10 mouse cellular contexts compared by ENCODE assay signal in genomic region chr16:93071726-93072125, GRCm38 (mm10).
DNase-seq lines count a peak whose midpoint lies in the region; ATAC-seq and TF ChIP-seq lines count a peak whose summit lies in the region.
"Had no signal": no experiment of that assay in that cellular context is flagged by ENCODE, and none has a peak within 500 bp of the region (broad histone marks: within the 10 kb centered on the region; RNA-seq: fewer than 3 reads in every experiment).

No protein-coding gene starts in this region.

- WGBS in lung, embryonic 15.5 days = 24% methylated on average over 6 of the region's 6 CpGs
- WGBS in lung, adult 2 months = 32% methylated on average over 6 of the region's 6 CpGs
- WGBS in embryonic facial prominence, embryonic 14.5 days = 36% methylated on average over 6 of the region's 6 CpGs
- WGBS in intestine, embryonic 16.5 days = 35% methylated on average over 6 of the region's 6 CpGs
- 29% methylated on average over 6 of the region's 6 CpGs for WGBS in stomach, embryonic 16.5 days

- H3K4me2 ChIP-seq in lung, embryonic 15.5 days = no peak overlapping the region
- no peak overlapping the region for H3K4me2 ChIP-seq in embryonic facial prominence, embryonic 14.5 days (ENCODE audit: low read depth, low read length)
- no peak overlapping the region for H3K4me2 ChIP-seq in intestine, embryonic 16.5 days (ENCODE audit: low read depth, low read length)
- peak overlapping the region; percentile 12; the same call in 1 of the 2 replicates for H3K4me2 ChIP-seq in stomach, embryonic 16.5 days (ENCODE audit: low read depth, low read length)

- H3K4me1 ChIP-seq in lung, embryonic 15.5 days = peaks cover 9% of the 10 kb centered on the region
- H3K4me1 ChIP-seq in lung, adult 2 months (ENCODE audit: control insufficient read depth, insufficient read depth, low read length) = 0 out of 2 replicates have a peak, but pooled peaks cover 2% of the 10 kb centered on the region
- no peaks in the 10 kb centered on the region for H3K4me1 ChIP-seq in embryonic facial prominence, embryonic 14.5 days (ENCODE audit: control insufficient read depth, insufficient read depth, low read length)
- 0 out of 2 replicates have a peak, but pooled peaks cover 2% of the 10 kb centered on the region for H3K4me1 ChIP-seq in intestine, embryonic 16.5 days (ENCODE audit: control insufficient read depth, insufficient read depth, low read length)
- peaks cover 10% of the 10 kb centered on the region for H3K4me1 ChIP-seq in stomach, embryonic 16.5 days (ENCODE audit: control insufficient read depth, insufficient read depth, low read length)

- no peak for DNase-seq in lung, adult 2 months
- peak; percentile 64 for DNase-seq in embryonic facial prominence, embryonic 14.5 days (ENCODE audit: low spot score)
- no peak for DNase-seq in cerebellum, postnatal 25 days
- DNase-seq in cerebellum, adult 11 months = no peak
- DNase-seq in layer of hippocampus, postnatal 36 days = no peak
- DNase-seq: midbrain, embryonic 14.5 days had no signal

- no peak for ATAC-seq in lung, embryonic 15.5 days (ENCODE audit: borderline replicate concordance, extremely low read depth, low FRiP score, low TSS enrichment)
- peak; percentile 63 for ATAC-seq in embryonic facial prominence, embryonic 14.5 days (ENCODE audit: low read depth)
- ATAC-seq in intestine, embryonic 16.5 days = peak; percentile 82
- ATAC-seq in stomach, embryonic 16.5 days (ENCODE audit: insufficient read depth, low FRiP score) = peak; percentile 75; the same call in 1 of the 2 replicates

- H3K27ac ChIP-seq in lung, embryonic 15.5 days = peak overlapping the region; percentile 44; the same call in 1 of the 2 replicates
- peak overlapping the region; percentile 76 for H3K27ac ChIP-seq in embryonic facial prominence, embryonic 14.5 days (replicated peaks; ENCODE audit: low read depth, low read length)
- H3K27ac ChIP-seq in intestine, embryonic 16.5 days (ENCODE audit: low read length) = peak overlapping the region; percentile 79
- H3K27ac ChIP-seq in stomach, embryonic 16.5 days (ENCODE audit: low read length) = peak overlapping the region; percentile 81

- no peaks in the 10 kb centered on the region for H3K36me3 ChIP-seq in lung, embryonic 15.5 days
- no peaks in the 10 kb centered on the region for H3K36me3 ChIP-seq in embryonic facial prominence, embryonic 14.5 days (ENCODE audit: control insufficient read depth, insufficient read depth, low read length)
- H3K36me3 ChIP-seq in intestine, embryonic 16.5 days (ENCODE audit: control insufficient read depth, insufficient read depth, low read length) = no peaks in the 10 kb centered on the region
- H3K36me3 ChIP-seq in stomach, embryonic 16.5 days (ENCODE audit: control insufficient read depth, insufficient read depth, low read length) = no peaks in the 10 kb centered on the region

- no peak for TF ChIP-seq CTCF in lung, adult 2 months (IDR thresholded peaks at IDR 0.05; ENCODE audit: insufficient read depth, low read length)

- H3K9ac ChIP-seq in lung, embryonic 15.5 days = no peak overlapping the region
- H3K9ac ChIP-seq in embryonic facial prominence, embryonic 14.5 days (ENCODE audit: low read depth, low read length) = no peak overlapping the region
- no peak overlapping the region for H3K9ac ChIP-seq in intestine, embryonic 16.5 days (ENCODE audit: low read depth, low read length)
- no peak overlapping the region for H3K9ac ChIP-seq in stomach, embryonic 16.5 days (ENCODE audit: low read length)

- H3K27me3 ChIP-seq in lung, embryonic 15.5 days = 0 out of 2 replicates have a peak, but pooled peaks cover 5% of the 10 kb centered on the region
- H3K27me3 ChIP-seq in embryonic facial prominence, embryonic 14.5 days (replicated peaks; ENCODE audit: control insufficient read depth, insufficient read depth, low read length) = no peaks in the 10 kb centered on the region
- no peaks in the 10 kb centered on the region for H3K27me3 ChIP-seq in intestine, embryonic 16.5 days (replicated peaks; ENCODE audit: control insufficient read depth, insufficient read depth, low read length)
- H3K27me3 ChIP-seq in stomach, embryonic 16.5 days (ENCODE audit: control insufficient read depth, insufficient read depth, low read length) = no peaks in the 10 kb centered on the region
- H3K27me3 ChIP-seq: CH12.LX had no signal

- no peak overlapping the region for H3K4me3 ChIP-seq in lung, embryonic 15.5 days
- no peak overlapping the region for H3K4me3 ChIP-seq in lung, adult 2 months (replicated peaks; ENCODE audit: extremely low read depth, low read depth, low read length)
- no peak overlapping the region for H3K4me3 ChIP-seq in embryonic facial prominence, embryonic 14.5 days (ENCODE audit: low read depth, low read length)
- no peak overlapping the region for H3K4me3 ChIP-seq in intestine, embryonic 16.5 days (ENCODE audit: low read length)
- H3K4me3 ChIP-seq in stomach, embryonic 16.5 days (replicated peaks; ENCODE audit: low read length) = no peak overlapping the region

- H3K9me3 ChIP-seq in lung, embryonic 15.5 days = no peaks in the 10 kb centered on the region
- no peaks in the 10 kb centered on the region for H3K9me3 ChIP-seq in embryonic facial prominence, embryonic 14.5 days (ENCODE audit: control insufficient read depth, low read length)
- no peaks in the 10 kb centered on the region for H3K9me3 ChIP-seq in intestine, embryonic 16.5 days (ENCODE audit: control insufficient read depth, low read length)
- H3K9me3 ChIP-seq in stomach, embryonic 16.5 days (replicated peaks; ENCODE audit: control insufficient read depth, low read length) = no peaks in the 10 kb centered on the region

- no peak for TF ChIP-seq POLR2A in lung, adult 2 months (IDR thresholded peaks at IDR 0.05; ENCODE audit: borderline replicate concordance, extremely low read depth, low read depth, low read length)
